Mouse (Mus musculus): ENCODE data around the gene Cep128. TPM values are rescaled to one million over a fixed set of nuclear protein-coding genes. Genes with fewer than 3 reads are reported as not detected.

The Cep128 gene
- polyA plus RNA-seq, 1 experiment from 2014 or later = 4.0 TPM

DNA sequence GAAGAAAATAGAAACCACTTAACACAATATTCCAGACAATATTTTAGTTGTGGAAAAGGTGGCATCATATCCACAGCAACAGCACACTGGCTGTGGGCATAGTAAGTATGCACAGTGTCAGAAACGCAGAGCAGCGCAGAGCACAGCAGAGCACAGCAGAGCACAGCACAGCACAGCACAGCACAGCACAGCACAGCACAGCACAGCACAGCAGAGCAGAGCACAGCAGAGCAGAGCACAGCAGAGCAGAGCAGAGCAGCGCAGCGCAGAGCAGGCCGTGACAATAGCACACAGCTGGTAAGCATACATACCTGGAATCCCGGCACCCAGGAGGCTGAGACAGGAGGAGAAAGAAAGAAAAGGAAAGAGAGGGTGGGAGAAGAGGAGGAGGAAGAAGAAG lies 129.4 kb downstream of the Cep128 start:
- Histone ChIP-seq H3K4me1 (no peaks in the 10 kb centered on the region), H3K4me3 (no peak overlapping the region), H3K27ac (no peak overlapping the region), H3K9ac (no peak overlapping the region), H3K4me2 (no peak overlapping the region), H3K9me3 (no peaks in the 10 kb centered on the region), H3K27me3 (replicated peaks) (no peaks in the 10 kb centered on the region), H3K36me3 (replicated peaks) (no peaks in the 10 kb centered on the region)
- WGBS = 90% methylated on average over 6 of the region's 6 CpGs
- no peak for ATAC-seq (replicated peaks)

DNA sequence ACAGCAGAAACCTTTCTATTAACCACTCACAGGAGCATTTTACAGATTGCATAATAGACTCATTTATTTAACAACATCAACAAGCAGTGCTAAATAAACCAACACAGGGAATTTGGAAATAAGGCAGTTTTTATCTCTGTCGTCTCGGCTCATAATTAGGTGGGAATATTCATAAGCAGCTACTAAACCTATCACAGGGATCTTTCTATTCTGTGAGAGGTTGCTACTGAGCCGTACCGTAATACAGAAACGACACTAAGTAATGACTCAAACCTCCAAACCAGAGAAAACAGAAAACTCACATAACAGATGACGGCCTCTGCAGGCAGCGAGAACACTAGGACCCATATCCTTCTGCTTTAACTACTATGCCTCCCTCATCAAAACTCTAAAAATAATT lies 163.6 kb downstream of the Cep128 start:
- H3K9ac ChIP-seq = no peak overlapping the region
- no peaks in the 10 kb centered on the region for H3K4me1 ChIP-seq
- H3K4me3 ChIP-seq = no peak overlapping the region
- no peak for ATAC-seq (replicated peaks)
- H3K36me3 ChIP-seq (replicated peaks) = no peaks in the 10 kb centered on the region
- no peaks in the 10 kb centered on the region for H3K27me3 ChIP-seq (replicated peaks)
- no peak overlapping the region for H3K4me2 ChIP-seq
- whole genome bisulfite sequencing = 78% methylated on average over 7 of the region's 7 CpGs
- no peak overlapping the region for H3K27ac ChIP-seq
- H3K9me3 ChIP-seq = no peaks in the 10 kb centered on the region

DNA sequence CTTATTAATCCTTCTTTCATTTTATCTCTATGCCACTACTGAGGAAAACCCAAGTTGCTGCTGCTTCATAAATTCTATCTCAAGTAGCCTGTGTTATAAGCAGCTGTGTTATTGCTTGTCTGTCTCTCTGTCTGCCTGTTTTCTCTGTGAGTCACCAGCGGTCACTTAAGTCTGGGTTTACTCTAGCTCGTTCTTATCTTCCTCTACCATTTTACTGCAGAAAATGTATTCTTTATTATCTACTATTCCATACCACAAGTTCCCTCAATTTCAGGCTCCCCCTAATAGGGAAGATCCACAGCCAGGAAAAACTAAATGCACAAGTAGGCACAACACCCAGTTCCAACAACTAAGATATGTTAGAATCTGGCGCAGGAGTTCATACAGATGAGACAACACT lies 178.7 kb downstream of the Cep128 start:
- Histone ChIP-seq H3K4me1 (no peaks in the 10 kb centered on the region; the same call in 1 of the 2 replicates), H3K4me2 (no peak overlapping the region)

DNA sequence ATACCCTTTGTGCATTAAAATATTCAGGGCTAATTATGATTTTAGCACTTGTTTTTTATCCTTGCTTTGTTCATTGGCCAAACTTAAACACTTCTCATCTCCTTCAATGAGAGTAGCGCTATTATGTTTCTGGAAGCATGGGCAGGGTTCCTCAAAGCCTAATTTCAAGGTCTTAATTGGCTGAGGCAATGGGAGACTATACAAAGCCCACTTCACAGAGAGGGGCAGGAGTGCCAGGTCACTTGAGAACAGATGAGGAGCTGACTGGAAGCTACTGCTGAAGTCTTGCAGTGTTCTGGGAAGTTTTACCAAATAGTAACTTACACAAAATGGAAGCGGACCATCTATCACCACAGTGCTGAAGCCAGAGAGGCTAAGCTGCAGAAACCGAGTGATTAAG lies 179.9 kb downstream of the Cep128 start:
- no peak overlapping the region for H3K4me2 ChIP-seq
- no peaks in the 10 kb centered on the region for H3K9me3 ChIP-seq
- no peaks in the 10 kb centered on the region for H3K36me3 ChIP-seq (replicated peaks)
- no peak overlapping the region for H3K9ac ChIP-seq
- ATAC-seq (replicated peaks) = no peak
- H3K27me3 ChIP-seq (replicated peaks) = no peaks in the 10 kb centered on the region
- no peak overlapping the region for H3K27ac ChIP-seq
- H3K4me3 ChIP-seq = no peak overlapping the region
- H3K4me1 ChIP-seq = no peaks in the 10 kb centered on the region; the same call in 1 of the 2 replicates
- 79% methylated on average over 3 of the region's 3 CpGs for WGBS

More for the DNA sequence above, 178.7 kb downstream of the Cep128 start:
- Histone ChIP-seq H3K9ac (no peak overlapping the region), H3K27me3 (replicated peaks) (no peaks in the 10 kb centered on the region), H3K4me3 (no peak overlapping the region), H3K27ac (no peak overlapping the region), H3K36me3 (replicated peaks) (no peaks in the 10 kb centered on the region), H3K9me3 (no peaks in the 10 kb centered on the region)
- ATAC-seq (replicated peaks) = no peak
- WGBS = 92% methylated on average over 3 of the region's 3 CpGs

DNA sequence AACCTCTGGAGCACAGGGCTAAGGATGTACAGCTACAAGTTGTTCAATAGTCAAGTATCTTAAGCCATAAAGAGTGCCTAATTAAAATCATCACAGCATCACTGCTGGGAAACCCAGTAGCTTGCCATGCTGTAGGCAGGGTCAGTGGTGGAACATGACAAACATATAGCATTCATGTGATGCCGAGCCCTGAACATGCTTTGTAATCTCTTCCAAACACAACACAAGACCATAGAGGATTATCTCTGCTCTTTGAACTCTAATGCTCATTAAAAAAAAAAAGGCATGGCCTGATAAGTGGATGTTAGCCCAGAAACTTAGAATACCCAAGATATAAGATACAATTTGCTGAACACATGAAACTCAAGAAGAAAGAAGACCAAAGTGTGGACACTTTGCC lies 181.7 kb downstream of the Cep128 start:
- Histone ChIP-seq H3K27me3 (replicated peaks) (no peaks in the 10 kb centered on the region), H3K27ac (no peak overlapping the region), H3K4me2 (no peak overlapping the region), H3K4me3 (no peak overlapping the region), H3K36me3 (replicated peaks) (no peaks in the 10 kb centered on the region), H3K4me1 (no peaks in the 10 kb centered on the region; the same call in 1 of the 2 replicates), H3K9me3 (no peaks in the 10 kb centered on the region), H3K9ac (no peak overlapping the region)
- 80% methylated on average over 1 of the region's 1 CpGs for WGBS
- ATAC-seq (replicated peaks) = no peak

DNA sequence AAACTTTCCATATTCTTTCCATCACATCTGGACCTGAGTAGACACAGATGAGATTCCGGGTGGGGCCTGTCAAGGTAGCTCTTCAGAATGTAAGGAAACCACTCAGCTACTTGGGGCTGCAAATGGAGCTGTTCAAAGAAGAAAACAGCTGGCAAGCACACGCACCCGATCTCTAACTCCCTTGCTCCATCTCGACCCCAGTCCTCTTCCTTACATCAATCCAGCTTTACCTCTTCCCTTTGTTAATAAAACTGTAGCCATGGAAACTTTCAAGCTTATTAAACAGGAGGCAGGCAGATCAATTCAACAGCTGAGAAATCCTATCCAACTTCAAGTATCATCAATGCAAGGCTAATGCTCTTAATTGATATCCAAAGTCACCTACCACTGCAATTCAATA lies 195.1 kb downstream of the Cep128 start:
- H3K4me2 ChIP-seq = no peak overlapping the region
- WGBS = 33% methylated on average over 4 of the region's 4 CpGs
- no peak overlapping the region for H3K9ac ChIP-seq
- no peaks in the 10 kb centered on the region for H3K27me3 ChIP-seq (replicated peaks)
- H3K9me3 ChIP-seq = no peaks in the 10 kb centered on the region
- H3K27ac ChIP-seq = no peak overlapping the region
- no peaks in the 10 kb centered on the region for H3K36me3 ChIP-seq (replicated peaks)
- H3K4me1 ChIP-seq = no peaks in the 10 kb centered on the region
- no peak for ATAC-seq (replicated peaks)
- no peak overlapping the region for H3K4me3 ChIP-seq

DNA sequence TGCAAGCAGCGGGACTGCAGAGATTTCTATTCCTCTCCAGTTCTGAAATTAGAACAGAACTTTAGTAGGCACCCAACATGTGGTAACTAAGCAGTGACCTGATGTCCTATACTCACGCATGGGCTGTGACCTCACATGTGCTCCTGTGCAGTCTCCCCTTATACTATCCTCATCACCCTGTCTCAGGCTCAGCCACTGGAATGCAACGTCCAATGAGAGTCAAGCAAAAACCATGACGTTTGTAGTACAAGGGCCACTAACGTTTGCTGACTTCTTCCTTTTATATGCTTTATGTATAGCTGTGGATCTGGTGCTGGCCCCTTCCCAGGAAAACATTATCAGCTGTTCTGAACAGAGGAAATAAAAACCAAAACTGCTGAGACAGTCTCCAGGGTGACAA lies 198.6 kb downstream of the Cep128 start:
- H3K4me3 ChIP-seq = no peak overlapping the region
- no peak overlapping the region for H3K9ac ChIP-seq
- H3K36me3 ChIP-seq (replicated peaks) = no peaks in the 10 kb centered on the region
- ATAC-seq (replicated peaks) = 0 out of 2 replicates have a peak, but pooled peaks have one; percentile 37
- H3K9me3 ChIP-seq = no peaks in the 10 kb centered on the region
- 74% methylated on average over 5 of the region's 5 CpGs for WGBS
- H3K27ac ChIP-seq = no peak overlapping the region
- no peaks in the 10 kb centered on the region for H3K4me1 ChIP-seq
- H3K4me2 ChIP-seq = no peak overlapping the region
- H3K27me3 ChIP-seq (replicated peaks) = no peaks in the 10 kb centered on the region

DNA sequence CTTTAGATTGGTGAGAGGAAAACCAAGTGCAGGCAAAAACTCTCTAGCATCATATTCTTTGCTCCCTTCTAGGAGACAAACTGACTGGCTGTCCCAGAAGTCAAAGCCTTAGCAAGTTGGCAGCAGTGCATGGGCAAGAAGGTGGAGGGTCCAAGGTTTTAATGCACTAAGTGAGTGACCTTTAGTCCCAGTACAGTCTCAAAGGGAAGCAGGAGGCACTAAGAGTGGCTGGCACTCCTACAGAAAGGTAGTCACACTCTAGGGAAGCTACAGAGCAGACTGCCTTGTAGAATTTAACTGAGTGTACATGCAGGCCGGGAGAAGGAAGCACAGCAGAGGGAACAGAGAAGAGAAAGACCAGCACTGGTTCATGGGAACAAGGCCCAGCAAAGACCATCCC lies 199.6 kb downstream of the Cep128 start:
- Histone ChIP-seq H3K27ac (no peak overlapping the region), H3K4me2 (no peak overlapping the region), H3K4me1 (no peaks in the 10 kb centered on the region), H3K4me3 (no peak overlapping the region), H3K36me3 (replicated peaks) (no peaks in the 10 kb centered on the region), H3K9ac (no peak overlapping the region), H3K27me3 (replicated peaks) (no peaks in the 10 kb centered on the region), H3K9me3 (no peaks in the 10 kb centered on the region)
- ATAC-seq (replicated peaks) = no peak
- WGBS = 89% methylated on average over 1 of the region's 1 CpGs

DNA sequence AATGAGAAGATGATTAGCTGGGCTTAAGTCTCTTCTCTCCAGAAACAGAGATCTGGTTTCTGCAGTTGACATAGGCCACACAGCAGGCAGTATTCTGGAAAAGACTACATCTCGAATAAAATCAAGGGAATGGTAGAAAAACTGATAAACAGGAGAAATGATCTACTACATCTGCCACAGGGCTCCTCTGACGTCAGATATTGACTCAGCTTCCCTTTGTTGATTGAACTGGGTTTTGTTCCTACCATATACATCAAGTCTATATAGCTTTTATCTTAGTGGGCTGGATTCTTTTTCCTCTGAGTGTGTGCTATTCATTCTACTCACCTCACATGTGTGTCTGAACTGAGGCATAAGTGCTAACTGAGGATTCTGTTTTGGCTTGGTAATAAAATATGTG lies 200.3 kb downstream of the Cep128 start:
- WGBS = 85% methylated on average over 2 of the region's 2 CpGs
- H3K36me3 ChIP-seq (replicated peaks) = no peaks in the 10 kb centered on the region
- H3K4me2 ChIP-seq = no peak overlapping the region
- H3K9me3 ChIP-seq = no peaks in the 10 kb centered on the region
- no peak overlapping the region for H3K27ac ChIP-seq
- no peak for ATAC-seq (replicated peaks)
- no peaks in the 10 kb centered on the region for H3K27me3 ChIP-seq (replicated peaks)
- no peaks in the 10 kb centered on the region for H3K4me1 ChIP-seq
- no peak overlapping the region for H3K9ac ChIP-seq
- H3K4me3 ChIP-seq = no peak overlapping the region

DNA sequence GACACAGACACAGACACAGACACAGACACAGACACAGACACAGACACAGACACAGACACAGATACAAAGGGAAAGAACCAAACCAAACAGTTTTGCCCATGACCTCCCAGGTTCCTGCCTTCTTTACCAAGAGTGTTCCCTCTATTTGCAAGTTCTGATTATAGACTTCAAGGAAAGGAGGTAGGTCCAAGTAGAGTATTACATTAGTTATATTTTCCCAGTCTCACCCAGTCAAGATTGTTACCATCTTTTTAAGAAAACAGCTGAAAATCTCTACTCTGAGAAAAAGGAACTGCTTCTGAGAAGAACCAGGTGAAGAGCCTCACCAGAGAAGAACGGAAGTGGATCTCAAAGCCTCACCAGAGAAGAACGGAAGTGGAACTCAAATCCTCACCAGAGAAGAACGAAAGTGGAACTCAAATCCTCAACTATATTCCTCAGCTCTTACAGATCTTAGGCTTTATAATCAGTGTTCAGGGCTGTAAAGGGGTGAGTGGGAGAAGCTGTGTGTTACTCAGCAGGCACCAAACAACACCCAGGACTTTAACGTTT lies 200.8 kb downstream of the Cep128 start:
- Histone ChIP-seq H3K27ac (no peak overlapping the region), H3K4me1 (no peaks in the 10 kb centered on the region), H3K4me3 (no peak overlapping the region), H3K36me3 (replicated peaks) (no peaks in the 10 kb centered on the region), H3K4me2 (no peak overlapping the region), H3K27me3 (replicated peaks) (no peaks in the 10 kb centered on the region), H3K9me3 (no peaks in the 10 kb centered on the region), H3K9ac (no peak overlapping the region)
- no peak for ATAC-seq (replicated peaks)
- 93% methylated on average over 4 of the region's 4 CpGs for WGBS

DNA sequence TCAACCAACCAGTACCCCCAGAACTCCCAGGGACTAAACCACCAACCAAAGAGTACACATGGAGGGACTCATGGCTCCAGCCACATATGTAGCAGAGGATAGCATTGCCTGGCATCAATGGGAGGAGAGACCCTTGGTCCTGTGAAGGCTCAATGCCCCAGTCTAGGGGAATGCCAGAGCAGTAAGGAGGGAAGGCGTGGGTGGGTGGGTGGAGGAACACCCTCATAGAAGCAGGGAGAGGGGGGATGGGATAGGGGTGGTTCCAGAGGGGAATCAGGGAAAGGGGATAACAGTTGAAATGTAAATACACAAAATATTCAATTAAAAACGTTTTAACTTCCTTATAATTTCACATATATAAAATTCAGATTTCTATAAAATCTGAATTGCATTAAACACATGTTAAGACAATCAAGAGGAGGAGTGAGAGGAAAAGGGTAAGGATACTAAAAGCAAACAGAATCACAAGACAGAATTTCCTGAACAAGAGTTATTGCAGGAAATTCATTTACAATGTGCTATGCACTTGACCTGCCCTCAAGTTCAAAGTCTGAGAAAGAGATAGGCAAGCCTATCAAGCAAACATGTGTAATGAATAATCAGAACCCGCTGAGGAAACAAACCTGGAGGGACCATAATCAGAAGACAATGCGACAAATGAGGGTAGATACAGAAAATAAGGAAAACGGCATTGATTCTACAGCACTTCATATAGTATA lies 207.2 kb downstream of the Cep128 start:
- Histone ChIP-seq H3K4me3 (no peak overlapping the region), H3K9me3 (no peaks in the 10 kb centered on the region), H3K36me3 (replicated peaks) (no peaks in the 10 kb centered on the region), H3K9ac (no peak overlapping the region), H3K4me1 (no peaks in the 10 kb centered on the region), H3K4me2 (no peak overlapping the region), H3K27ac (no peak overlapping the region), H3K27me3 (replicated peaks) (no peaks in the 10 kb centered on the region)
- 83% methylated on average over 5 of the region's 5 CpGs for WGBS
- ATAC-seq (replicated peaks) = no peak

DNA sequence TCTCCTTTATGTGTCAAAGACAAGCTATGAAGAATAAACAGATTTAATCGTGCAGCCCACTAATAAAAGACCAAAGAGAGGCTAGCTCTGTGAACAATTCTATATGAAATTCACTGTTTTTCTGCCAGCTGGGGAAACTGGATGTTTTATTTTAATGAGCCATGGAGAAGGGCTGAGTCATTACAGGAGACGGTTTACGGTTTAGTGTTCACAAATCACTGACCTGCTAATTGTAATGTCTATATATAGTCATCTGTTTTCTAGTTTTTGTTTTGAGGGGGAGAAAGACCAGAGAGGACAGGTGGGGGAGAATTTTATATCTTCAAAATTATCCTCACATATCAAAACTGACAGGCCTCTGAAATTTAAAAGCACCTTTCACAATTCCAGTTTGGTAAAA lies 212.6 kb downstream of the Cep128 start:
- H3K4me3 ChIP-seq = no peak overlapping the region

More for the DNA sequence above, 212.6 kb downstream of the Cep128 start:
- Histone ChIP-seq H3K4me1 (no peaks in the 10 kb centered on the region), H3K36me3 (replicated peaks) (no peaks in the 10 kb centered on the region), H3K4me2 (no peak overlapping the region), H3K9ac (no peak overlapping the region), H3K9me3 (no peaks in the 10 kb centered on the region), H3K27me3 (replicated peaks) (no peaks in the 10 kb centered on the region), H3K27ac (no peak overlapping the region)
- ATAC-seq (replicated peaks) = no peak
- WGBS = 79% methylated on average over 3 of the region's 3 CpGs
